ENCODE assay signal across 18 mouse cellular contexts in the genomic region with DNA sequence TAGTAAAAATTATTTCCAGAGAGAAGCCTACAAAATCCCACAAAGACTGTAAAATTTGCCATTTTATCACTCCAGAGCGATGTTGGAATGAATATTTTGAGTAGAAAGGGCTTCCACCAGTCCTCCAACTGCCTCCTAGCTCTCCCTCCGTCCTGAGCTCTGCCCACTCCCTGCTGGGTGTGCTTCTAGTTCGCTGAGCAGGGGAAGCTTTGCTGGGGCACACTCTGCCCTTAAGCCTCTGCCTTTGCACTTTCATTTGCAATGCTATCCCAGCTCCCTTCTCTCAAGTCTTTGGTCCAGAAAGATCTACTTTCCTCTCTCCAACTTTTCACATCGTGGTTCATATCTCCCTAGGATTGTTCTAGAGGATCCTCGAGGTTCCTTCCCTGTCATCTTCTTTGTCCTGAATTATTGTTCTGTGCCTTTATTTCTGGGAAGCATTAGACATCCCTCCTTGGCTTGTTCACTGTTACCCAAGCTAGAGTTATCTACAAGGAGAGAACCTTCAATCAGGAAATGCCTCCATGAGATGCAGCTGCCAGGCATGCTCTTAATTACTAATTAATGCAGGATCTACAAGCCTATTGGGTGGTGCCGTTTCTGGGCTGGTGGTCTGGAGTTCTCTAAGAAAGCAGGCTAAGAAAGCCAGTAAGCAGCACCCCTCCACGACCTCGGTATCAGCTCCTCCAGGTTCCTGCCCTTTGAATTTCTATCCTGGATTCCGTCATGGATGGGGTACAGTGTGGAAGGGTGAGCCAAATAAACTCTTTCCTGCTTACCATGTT.
DNase-seq lines count a peak whose midpoint lies in the region; ATAC-seq and TF ChIP-seq lines count a peak whose summit lies in the region.
"Had no signal": no experiment of that assay in that cellular context is flagged by ENCODE, and none has a peak within 500 bp of the region (broad histone marks: within the 10 kb centered on the region; RNA-seq: fewer than 3 reads in every experiment).

No protein-coding gene starts in this region.

- no peaks in the 10 kb centered on the region for H3K36me3 ChIP-seq in forebrain, embryonic 14.5 days (ENCODE audit: control insufficient read depth, insufficient read depth, low read length)
- H3K36me3 ChIP-seq in midbrain, embryonic 16.5 days (ENCODE audit: control insufficient read depth, insufficient read depth, low read length): no peaks in the 10 kb centered on the region
- H3K36me3 ChIP-seq: heart, embryonic 15.5 days; limb, embryonic 13.5 days; neural tube, embryonic 12.5 days had no signal

- TF ChIP-seq CTCF in cerebellum, adult 2 months (IDR thresholded peaks at IDR 0.05; ENCODE audit: borderline replicate concordance, insufficient read depth, low read depth, low read length): no peak

- H3K4me1 ChIP-seq in cerebellum, adult 2 months (ENCODE audit: control insufficient read depth, insufficient read depth, low read length): peaks cover 6% of the 10 kb centered on the region; the same call in 1 of the 2 replicates
- H3K4me1 ChIP-seq in forebrain, embryonic 14.5 days (ENCODE audit: control insufficient read depth, insufficient read depth, low read length): peaks cover 17% of the 10 kb centered on the region
- peaks cover 22% of the 10 kb centered on the region for H3K4me1 ChIP-seq in midbrain, embryonic 16.5 days (ENCODE audit: control insufficient read depth, insufficient read depth, low read length)

- DNase-seq in cerebellum, adult 2 months: peak; percentile 36 to 45
- DNase-seq in cerebellum, adult 11-12 months: no peak
- peak; percentile 50 for DNase-seq in left cerebral cortex, postnatal 4 days
- DNase-seq in left cerebral cortex, adult 8-10 months (ENCODE audit: low spot score in 2 of 2): no peak
- no peak for DNase-seq in forebrain, embryonic 14.5 days (ENCODE audit: low spot score)
- no peak for DNase-seq in embryo, embryonic 9.5 days (ENCODE audit: extremely low spot score)
- no peak for DNase-seq in urinary bladder, postnatal 36 days (ENCODE audit: low spot score in 2 of 2)
- DNase-seq: embryo, embryonic 11 days; heart, adult 18-20 months; kidney, adult 11 months; kidney, postnatal 14 days; thymus, postnatal 36 days had no signal

- H3K9ac ChIP-seq in forebrain, embryonic 14.5 days (ENCODE audit: low read length): no peak overlapping the region
- H3K9ac ChIP-seq in midbrain, embryonic 16.5 days (ENCODE audit: low read depth, low read length): no peak overlapping the region
- H3K9ac ChIP-seq: heart, embryonic 15.5 days; limb, embryonic 13.5 days; liver, embryonic 14.5 days; neural tube, embryonic 12.5 days had no signal

- no peak overlapping the region for H3K4me3 ChIP-seq in cerebellum, adult 2 months (replicated peaks; ENCODE audit: insufficient read depth, low read depth, low read length)
- no peak overlapping the region for H3K4me3 ChIP-seq in forebrain, embryonic 14.5 days (ENCODE audit: low read depth, low read length)
- no peak overlapping the region for H3K4me3 ChIP-seq in midbrain, embryonic 16.5 days (ENCODE audit: low read depth, low read length)
- H3K4me3 ChIP-seq: heart, embryonic 15.5 days; limb, embryonic 13.5 days; neural tube, embryonic 12.5 days had no signal

- no peak overlapping the region for H3K27ac ChIP-seq in cerebellum, adult 2 months (ENCODE audit: insufficient read depth, low read length)
- no peak overlapping the region for H3K27ac ChIP-seq in forebrain, embryonic 14.5 days (ENCODE audit: low read depth, low read length)
- no peak overlapping the region for H3K27ac ChIP-seq in midbrain, embryonic 16.5 days (ENCODE audit: low read length)
- H3K27ac ChIP-seq: heart, embryonic 15.5 days; limb, embryonic 13.5 days; liver, embryonic 14.5 days; neural tube, embryonic 12.5 days had no signal

- intact Hi-C loops in left cerebral cortex, postnatal 4 days (cut with DNase I): no loop called here

- TF ChIP-seq POLR2A in cerebellum, adult 2 months (IDR thresholded peaks at IDR 0.05; ENCODE audit: borderline replicate concordance, insufficient read depth, low read length): no peak

- 36% methylated on average over 9 of the region's 9 CpGs for WGBS in cerebellum, adult 2 months
- 23% methylated on average over 9 of the region's 9 CpGs for WGBS in forebrain, embryonic 14.5 days
- WGBS in midbrain, embryonic 16.5 days: 41% methylated on average over 9 of the region's 9 CpGs

- no peaks in the 10 kb centered on the region for H3K27me3 ChIP-seq in cerebellum, adult 2 months (ENCODE audit: control insufficient read depth, insufficient read depth, low read length)
- no peaks in the 10 kb centered on the region for H3K27me3 ChIP-seq in forebrain, embryonic 14.5 days (replicated peaks; ENCODE audit: control insufficient read depth, insufficient read depth, low read length)
- H3K27me3 ChIP-seq in midbrain, embryonic 16.5 days (ENCODE audit: control insufficient read depth, insufficient read depth, low read depth, low read length): no peaks in the 10 kb centered on the region
- H3K27me3 ChIP-seq: CH12.LX; heart, embryonic 15.5 days; limb, embryonic 13.5 days; neural tube, embryonic 12.5 days had no signal

- ATAC-seq in forebrain, embryonic 14.5 days: no peak
- ATAC-seq in midbrain, embryonic 16.5 days: no peak

- peak overlapping the region; percentile 23 for H3K4me2 ChIP-seq in forebrain, embryonic 14.5 days (ENCODE audit: low read length)
- peak overlapping the region; percentile 16; the same call in 1 of the 2 replicates for H3K4me2 ChIP-seq in midbrain, embryonic 16.5 days (ENCODE audit: low read length)
- H3K4me2 ChIP-seq: heart, embryonic 15.5 days; limb, embryonic 13.5 days; neural tube, embryonic 12.5 days had no signal

- no peaks in the 10 kb centered on the region for H3K9me3 ChIP-seq in forebrain, embryonic 14.5 days (replicated peaks; ENCODE audit: control insufficient read depth, low read length)
- no peaks in the 10 kb centered on the region for H3K9me3 ChIP-seq in midbrain, embryonic 16.5 days (replicated peaks; ENCODE audit: control insufficient read depth, low read length, poor library complexity, severe bottlenecking)
- H3K9me3 ChIP-seq: heart, embryonic 15.5 days; limb, embryonic 13.5 days; neural tube, embryonic 12.5 days had no signal

Comparison
In these comparisons a context has a peak if more than half of its experiments do, and no peak if none do; other contexts are left out.
1. DNase-seq: peak in cerebellum, adult 2 months (2 of 2) and left cerebral cortex, postnatal 4 days (single experiment); none in cerebellum, adult 11-12 months (single experiment), left cerebral cortex, adult 8-10 months (0 of 2), forebrain, embryonic 14.5 days (single experiment), embryo, embryonic 9.5 days (single experiment) and urinary bladder, postnatal 36 days (0 of 2).